Mouse (Mus musculus): ENCODE data around the gene Olfr495. TPM values are rescaled to one million over a fixed set of nuclear protein-coding genes. Genes with fewer than 3 reads are reported as not detected.

Olfr495 gene
- polyA plus RNA-seq (2012; rRNA removed) (not detected in 2 replicates), polyA plus RNA-seq (2014; fragmentation: Nextera tagmentation; extraction: Ambion mirVana) (not detected in 2 replicates)

GRCm38 (mm10) chr7:108392867-108393266 is at the start of gene Olfr495:
Gene Olfr495, plus strand, starts transcription at chr7:108393167.
- Histone ChIP-seq H3K4me1 (ENCODE audit: control insufficient read depth, insufficient read depth, low read length) (no peaks in the 10 kb centered on the region), H3K27me3 (ENCODE audit: control insufficient read depth, insufficient read depth, low read length) (no peaks in the 10 kb centered on the region), H3K27ac (replicated peaks; ENCODE audit: low read depth, low read length) (no peak within 1 kb of the TSS), H3K4me2 (replicated peaks; ENCODE audit: low read depth, low read length, severe bottlenecking) (no peak within 1 kb of the TSS), H3K4me3 (replicated peaks; ENCODE audit: low read length) (no peak within 1 kb of the TSS), H3K9me3 (ENCODE audit: control insufficient read depth, low read length) (no peaks in the 10 kb centered on the region), H3K36me3 (ENCODE audit: control insufficient read depth, insufficient read depth, low read length) (no peaks in the 10 kb centered on the region), H3K9ac (ENCODE audit: low read depth, low read length, severe bottlenecking) (no peak within 1 kb of the TSS)
- ATAC-seq (ENCODE audit: low FRiP score, low read depth) (no peak), DNase-seq (ENCODE audit: low spot score) (no peak)
- WGBS, result 68% methylated on average over 1 of the region's 1 CpGs
- no peak for TF ChIP-seq POLR2A (IDR thresholded peaks at IDR 0.05; ENCODE audit: borderline replicate concordance, extremely low read depth, insufficient read depth, insufficient read length)

GRCm38 (mm10) chr7:108346879-108347278 is 46.1 kb upstream of the Olfr495 start, which contains the start of gene Olfr493:
Gene Olfr493, minus strand, starts transcription at chr7:108346979.
- Histone ChIP-seq H3K4me3 (replicated peaks; ENCODE audit: low read length) (no peak within 1 kb of the TSS), H3K27me3 (ENCODE audit: control insufficient read depth, insufficient read depth, low read length) (no peaks in the 10 kb centered on the region), H3K27ac (replicated peaks; ENCODE audit: low read depth, low read length) (no peak within 1 kb of the TSS), H3K9ac (ENCODE audit: low read depth, low read length, severe bottlenecking) (no peak within 1 kb of the TSS), H3K4me1 (ENCODE audit: control insufficient read depth, insufficient read depth, low read length) (no peaks in the 10 kb centered on the region), H3K9me3 (ENCODE audit: control insufficient read depth, low read length) (no peaks in the 10 kb centered on the region), H3K36me3 (ENCODE audit: control insufficient read depth, insufficient read depth, low read length) (no peaks in the 10 kb centered on the region), H3K4me2 (replicated peaks; ENCODE audit: low read depth, low read length, severe bottlenecking) (no peak within 1 kb of the TSS)
- TF ChIP-seq POLR2A (IDR thresholded peaks at IDR 0.05; ENCODE audit: borderline replicate concordance, extremely low read depth, insufficient read depth, insufficient read length), result no peak
- 81% methylated on average over 1 of the region's 1 CpGs for WGBS
- ATAC-seq (ENCODE audit: low FRiP score, low read depth) (no peak), DNase-seq (ENCODE audit: low spot score) (no peak)

GRCm38 (mm10) chr7:108365035-108365434 is 27.9 kb upstream of the Olfr495 start, which contains the start of gene Olfr494:
Gene Olfr494, plus strand, starts transcription at chr7:108365335.
- no peak for DNase-seq (ENCODE audit: low spot score)
- Histone ChIP-seq H3K4me3 (replicated peaks; ENCODE audit: low read length) (no peak within 1 kb of the TSS), H3K9me3 (ENCODE audit: control insufficient read depth, low read length) (no peaks in the 10 kb centered on the region), H3K9ac (ENCODE audit: low read depth, low read length, severe bottlenecking) (no peak within 1 kb of the TSS), H3K4me2 (replicated peaks; ENCODE audit: low read depth, low read length, severe bottlenecking) (no peak within 1 kb of the TSS), H3K27me3 (ENCODE audit: control insufficient read depth, insufficient read depth, low read length) (no peaks in the 10 kb centered on the region), H3K36me3 (ENCODE audit: control insufficient read depth, insufficient read depth, low read length) (no peaks in the 10 kb centered on the region), H3K4me1 (ENCODE audit: control insufficient read depth, insufficient read depth, low read length) (no peaks in the 10 kb centered on the region), H3K27ac (replicated peaks; ENCODE audit: low read depth, low read length) (no peak within 1 kb of the TSS)
- 87% methylated on average over 3 of the region's 3 CpGs for WGBS
- ATAC-seq (ENCODE audit: low FRiP score, low read depth), result no peak
- TF ChIP-seq POLR2A (IDR thresholded peaks at IDR 0.05; ENCODE audit: borderline replicate concordance, extremely low read depth, insufficient read depth, insufficient read length), result no peak

GRCm38 (mm10) chr7:108420121-108420520 is 27.2 kb downstream of the Olfr495 start, which contains the start of gene Olfr497:
Gene Olfr497, plus strand, starts transcription at chr7:108420421.
- H3K36me3 ChIP-seq (ENCODE audit: control insufficient read depth, insufficient read depth, low read length), result no peaks in the 10 kb centered on the region
- H3K27me3 ChIP-seq (ENCODE audit: control insufficient read depth, insufficient read depth, low read length), result no peaks in the 10 kb centered on the region
- H3K4me3 ChIP-seq (replicated peaks; ENCODE audit: low read length), result no peak within 1 kb of the TSS
- no peak for DNase-seq (ENCODE audit: low spot score)
- no peak within 1 kb of the TSS for H3K27ac ChIP-seq (replicated peaks; ENCODE audit: low read depth, low read length)
- no peak within 1 kb of the TSS for H3K9ac ChIP-seq (ENCODE audit: low read depth, low read length, severe bottlenecking)
- H3K4me2 ChIP-seq (replicated peaks; ENCODE audit: low read depth, low read length, severe bottlenecking), result no peak within 1 kb of the TSS
- H3K9me3 ChIP-seq (ENCODE audit: control insufficient read depth, low read length), result no peaks in the 10 kb centered on the region
- H3K4me1 ChIP-seq (ENCODE audit: control insufficient read depth, insufficient read depth, low read length), result no peaks in the 10 kb centered on the region
- no peak for ATAC-seq (ENCODE audit: low FRiP score, low read depth)
- 82% methylated on average over 2 of the region's 2 CpGs for WGBS
- no peak for TF ChIP-seq POLR2A (IDR thresholded peaks at IDR 0.05; ENCODE audit: borderline replicate concordance, extremely low read depth, insufficient read depth, insufficient read length)

Other genes starting within 250 kb of the Olfr495 start
- gene Olfr485, start 233.3 kb upstream of the Olfr495 start, polyA plus RNA-seq (2012; rRNA removed), result not detected in 2 replicates
- gene Olfr485, start 233.3 kb upstream of the Olfr495 start, polyA plus RNA-seq (2014; fragmentation: Nextera tagmentation; extraction: Ambion mirVana), result not detected in 2 replicates
- gene Olfr486, start 220.4 kb upstream of the Olfr495 start, polyA plus RNA-seq (2012; rRNA removed), result not detected in 2 replicates
- gene Olfr486, start 220.4 kb upstream of the Olfr495 start, polyA plus RNA-seq (2014; fragmentation: Nextera tagmentation; extraction: Ambion mirVana), result not detected in 2 replicates
- gene Olfr487, start 178.5 kb upstream of the Olfr495 start, polyA plus RNA-seq (2012; rRNA removed), result not detected in 2 replicates
- not detected in 2 replicates for gene Olfr487, start 178.5 kb upstream of the Olfr495 start, polyA plus RNA-seq (2014; fragmentation: Nextera tagmentation; extraction: Ambion mirVana)
- 0.03 TPM in 1 of 2 replicates, not detected in the other for gene Olfr488, start 134.8 kb upstream of the Olfr495 start, polyA plus RNA-seq (2012; rRNA removed)
- not detected in 2 replicates for gene Olfr488, start 134.8 kb upstream of the Olfr495 start, polyA plus RNA-seq (2014; fragmentation: Nextera tagmentation; extraction: Ambion mirVana)
- gene Olfr490, start 104.2 kb upstream of the Olfr495 start, polyA plus RNA-seq (2012; rRNA removed), result not detected in 2 replicates
- not detected in 2 replicates for gene Olfr490, start 104.2 kb upstream of the Olfr495 start, polyA plus RNA-seq (2014; fragmentation: Nextera tagmentation; extraction: Ambion mirVana)
- not detected in 2 replicates for gene Olfr491, start 79.7 kb upstream of the Olfr495 start, polyA plus RNA-seq (2012; rRNA removed)
- gene Olfr491, start 79.7 kb upstream of the Olfr495 start, polyA plus RNA-seq (2014; fragmentation: Nextera tagmentation; extraction: Ambion mirVana), result not detected in 2 replicates
- 0.37 and 0.48 TPM in 2 replicates for gene Olfr492, start 69.5 kb upstream of the Olfr495 start, polyA plus RNA-seq (2012; rRNA removed)
- gene Olfr492, start 69.5 kb upstream of the Olfr495 start, polyA plus RNA-seq (2014; fragmentation: Nextera tagmentation; extraction: Ambion mirVana), result 0.47 and 0.65 TPM in 2 replicates
- gene Olfr493, start 46.2 kb upstream of the Olfr495 start, polyA plus RNA-seq (2012; rRNA removed), result not detected in 2 replicates
- not detected in 2 replicates for gene Olfr493, start 46.2 kb upstream of the Olfr495 start, polyA plus RNA-seq (2014; fragmentation: Nextera tagmentation; extraction: Ambion mirVana)
- not detected in 2 replicates for gene Olfr494, start 27.8 kb upstream of the Olfr495 start, polyA plus RNA-seq (2012; rRNA removed)
- not detected in 2 replicates for gene Olfr494, start 27.8 kb upstream of the Olfr495 start, polyA plus RNA-seq (2014; fragmentation: Nextera tagmentation; extraction: Ambion mirVana)
- gene Olfr497, start 27.3 kb downstream of the Olfr495 start, polyA plus RNA-seq (2012; rRNA removed), result not detected in 2 replicates
- gene Olfr497, start 27.3 kb downstream of the Olfr495 start, polyA plus RNA-seq (2014; fragmentation: Nextera tagmentation; extraction: Ambion mirVana), result not detected in 2 replicates
- not detected in 2 replicates for gene Olfr498, start 72.2 kb downstream of the Olfr495 start, polyA plus RNA-seq (2012; rRNA removed)
- gene Olfr498, start 72.2 kb downstream of the Olfr495 start, polyA plus RNA-seq (2014; fragmentation: Nextera tagmentation; extraction: Ambion mirVana), result not detected in 2 replicates
- not detected in 2 replicates for gene Olfr502, start 131.9 kb downstream of the Olfr495 start, polyA plus RNA-seq (2012; rRNA removed)
- gene Olfr502, start 131.9 kb downstream of the Olfr495 start, polyA plus RNA-seq (2014; fragmentation: Nextera tagmentation; extraction: Ambion mirVana), result not detected in 2 replicates
- not detected in 2 replicates for gene Olfr503, start 151.4 kb downstream of the Olfr495 start, polyA plus RNA-seq (2012; rRNA removed)
- gene Olfr503, start 151.4 kb downstream of the Olfr495 start, polyA plus RNA-seq (2014; fragmentation: Nextera tagmentation; extraction: Ambion mirVana), result not detected in 2 replicates
- not detected in 2 replicates for gene Olfr504, start 172.6 kb downstream of the Olfr495 start, polyA plus RNA-seq (2012; rRNA removed)
- gene Olfr504, start 172.6 kb downstream of the Olfr495 start, polyA plus RNA-seq (2014; fragmentation: Nextera tagmentation; extraction: Ambion mirVana), result not detected in 2 replicates
- gene Olfr506, start 217.6 kb downstream of the Olfr495 start, polyA plus RNA-seq (2012; rRNA removed), result not detected in 2 replicates
- not detected in 2 replicates for gene Olfr506, start 217.6 kb downstream of the Olfr495 start, polyA plus RNA-seq (2014; fragmentation: Nextera tagmentation; extraction: Ambion mirVana)
- not detected in 2 replicates for gene Olfr507, start 228.6 kb downstream of the Olfr495 start, polyA plus RNA-seq (2012; rRNA removed)
- not detected in 2 replicates for gene Olfr507, start 228.6 kb downstream of the Olfr495 start, polyA plus RNA-seq (2014; fragmentation: Nextera tagmentation; extraction: Ambion mirVana)
- not detected in 2 replicates for gene Olfr508, start 236.8 kb downstream of the Olfr495 start, polyA plus RNA-seq (2012; rRNA removed)
- not detected in 2 replicates for gene Olfr508, start 236.8 kb downstream of the Olfr495 start, polyA plus RNA-seq (2014; fragmentation: Nextera tagmentation; extraction: Ambion mirVana)